Mouse (Mus musculus) heart, adult 2 months (tissue): ENCODE measurements at regions not wholly inside any gene's neighbourhood (a gene's known extent, or its start where the extent isn't known, plus 50 kb on each side); places are given as distances from the start of the nearest gene placed in this dataset.
"Not testable (repeated sequence)": the region's sequence is repeated elsewhere in the genome, so short reads cannot be mapped to it uniquely, and the experiment has no call there.

ENCODE experiments used
- DNase-seq, 2 experiments: peaks; one replicate each; pipeline ENCODE4 v3.0.0; 2021
- H3K27ac ChIP-seq: fragments of 200-600 bp; 2 replicates; pipeline ENCODE4 v1.8.1; 2022
- H3K27me3 ChIP-seq: fragments of 200-500 bp; 2 replicates; pipeline ENCODE4 v1.6.1; 2012; ENCODE audit warnings: mild to moderate bottlenecking, low read length, inconsistent platforms, mixed read lengths; ENCODE audit not compliant: control insufficient read depth, insufficient read depth
- H3K36me3 ChIP-seq: fragments of 200-500 bp; 2 replicates; pipeline ENCODE4 v1.6.1; 2012; ENCODE audit warnings: low read length, inconsistent platforms; ENCODE audit not compliant: control insufficient read depth, insufficient read depth
- H3K4me1 ChIP-seq: fragments of 200-500 bp; 2 replicates; pipeline ENCODE4 v1.6.1; 2011; ENCODE audit warnings: low read length; ENCODE audit not compliant: control insufficient read depth, insufficient read depth
- H3K4me3 ChIP-seq: fragments of 200-600 bp; 2 replicates; pipeline ENCODE4 v1.8.1; 2022
- H3K79me2 ChIP-seq: fragments of 200-500 bp; replicated peaks from 2 replicates; pipeline ENCODE4 v1.6.1; 2012; ENCODE audit warnings: mild to moderate bottlenecking, inconsistent platforms, low read length, moderate library complexity, mixed read lengths; ENCODE audit not compliant: control insufficient read depth, insufficient read depth
- H3K9ac ChIP-seq: fragments of 200-500 bp; 2 replicates; pipeline ENCODE4 v1.6.1; 2012; ENCODE audit warnings: low read depth, mild to moderate bottlenecking, control low read depth, inconsistent platforms, low read length, mixed read lengths
- CTCF ChIP-seq: fragments of 200-600 bp; IDR thresholded peaks from 2 replicates; pipeline ENCODE4 v1.8.1; 2022; ENCODE audit warnings: antibody characterized with exemption, mild to moderate bottlenecking, moderate library complexity
- EP300 ChIP-seq: fragments of 200-500 bp; IDR thresholded peaks from 2 replicates; pipeline ENCODE4 v1.6.1; 2011; ENCODE audit warnings: low read depth, low read length, control low read depth; ENCODE audit not compliant: insufficient read depth
- POLR2A ChIP-seq: fragments of 200-500 bp; IDR thresholded peaks from 2 replicates; pipeline ENCODE4 v1.6.1; 2011; ENCODE audit warnings: mild to moderate bottlenecking, low read depth, low read length, control low read depth; ENCODE audit not compliant: insufficient read depth
- WGBS: fragments of 180-500 bp; shearing (Covaris S2); methylation state at CpG from one replicate; pipeline ENCODE4 v1.1.7; 2018; 5-methylcytosine and 5-hydroxymethylcytosine counted together
- intact Hi-C: fragments of 180-260 bp; cut with DNase I; formaldehyde crosslinking; loops from one replicate; pipeline ENCODE4 v1.15.1; 2025

GRCm38 (mm10) chr13:4759965-4760364 lies 151.0 kb upstream of the Akr1e1 start:
- no peak overlapping the region for H3K27ac ChIP-seq
- intact Hi-C loops = loop anchor here (5.0 kb wide), 1 partner anchor 83 kb away; no protein-coding TSS in a partner anchor
- no peaks in the 10 kb centered on the region for H3K4me1 ChIP-seq
- no peaks in the 10 kb centered on the region for H3K36me3 ChIP-seq
- WGBS = 84% methylated on average over 3 of the region's 3 CpGs
- H3K27me3 ChIP-seq = no peaks in the 10 kb centered on the region
- no peak overlapping the region for H3K9ac ChIP-seq
- H3K4me3 ChIP-seq = no peak overlapping the region
- no peak for DNase-seq
- TF ChIP-seq POLR2A = no peak
- no peak for TF ChIP-seq CTCF
- no peak for TF ChIP-seq EP300
- no peaks in the 10 kb centered on the region for H3K79me2 ChIP-seq

GRCm38 (mm10) chr13:4756529-4756928 lies 147.6 kb upstream of the Akr1e1 start:
- intact Hi-C loops = loop anchor here (5.0 kb wide), 1 partner anchor 79 kb away; no protein-coding TSS in a partner anchor
- H3K4me1 ChIP-seq = no peaks in the 10 kb centered on the region
- no peak for DNase-seq
- H3K27me3 ChIP-seq = no peaks in the 10 kb centered on the region
- H3K36me3 ChIP-seq = no peaks in the 10 kb centered on the region
- no peak overlapping the region for H3K4me3 ChIP-seq
- TF ChIP-seq CTCF (no peak), EP300 (no peak), POLR2A (no peak)
- no peak overlapping the region for H3K9ac ChIP-seq
- H3K27ac ChIP-seq = no peak overlapping the region
- H3K79me2 ChIP-seq = no peaks in the 10 kb centered on the region

GRCm38 (mm10) chr13:4742930-4743329 lies 134.0 kb upstream of the Akr1e1 start:
- Histone ChIP-seq H3K4me3 (no peak overlapping the region), H3K36me3 (no peaks in the 10 kb centered on the region), H3K79me2 (no peaks in the 10 kb centered on the region), H3K4me1 (no peaks in the 10 kb centered on the region), H3K27me3 (no peaks in the 10 kb centered on the region), H3K9ac (no peak overlapping the region), H3K27ac (no peak overlapping the region)
- no peak for DNase-seq
- WGBS = 51% methylated on average over 2 of the region's 2 CpGs
- TF ChIP-seq EP300 (no peak), POLR2A (no peak), CTCF (no peak)
- intact Hi-C loops = no loop called here

- H3K9ac ChIP-seq, H3K27me3 ChIP-seq, H3K4me1 ChIP-seq, DNase-seq, H3K27ac ChIP-seq, intact Hi-C loops, H3K79me2 ChIP-seq, H3K4me3 ChIP-seq, H3K36me3 ChIP-seq: not testable (repeated sequence)
- 73% methylated on average over 2 of the region's 2 CpGs for WGBS
These were observed 107.3 kb upstream of the Akr1e1 start for GRCm38 (mm10) chr13:4716299-4716698.

- Histone ChIP-seq H3K27ac (no peak overlapping the region), H3K27me3 (no peaks in the 10 kb centered on the region), H3K4me3 (no peak overlapping the region), H3K36me3 (no peaks in the 10 kb centered on the region), H3K9ac (no peak overlapping the region), H3K4me1 (no peaks in the 10 kb centered on the region), H3K79me2 (no peaks in the 10 kb centered on the region)
- 93% methylated on average over 1 of the region's 1 CpGs for WGBS
- no peak for DNase-seq
- TF ChIP-seq CTCF (no peak), POLR2A (no peak), EP300 (no peak)
- intact Hi-C loops = no loop called here
These were observed 105.8 kb upstream of the Akr1e1 start for GRCm38 (mm10) chr13:4714724-4715123.

GRCm38 (mm10) chr13:4712698-4713097 lies 103.7 kb upstream of the Akr1e1 start:
- no peak for DNase-seq
- Histone ChIP-seq H3K36me3 (no peaks in the 10 kb centered on the region), H3K4me1 (no peaks in the 10 kb centered on the region), H3K27me3 (no peaks in the 10 kb centered on the region), H3K79me2 (no peaks in the 10 kb centered on the region), H3K9ac (no peak overlapping the region), H3K27ac (no peak overlapping the region), H3K4me3 (no peak overlapping the region)
- WGBS = 74% methylated on average over 3 of the region's 3 CpGs
- TF ChIP-seq CTCF (no peak), EP300 (no peak)
- intact Hi-C loops = no loop called here

GRCm38 (mm10) chr13:4699591-4699990 lies 90.6 kb upstream of the Akr1e1 start:
- intact Hi-C loops, DNase-seq, H3K4me3 ChIP-seq, H3K4me1 ChIP-seq, H3K36me3 ChIP-seq, H3K27ac ChIP-seq, H3K27me3 ChIP-seq, H3K9ac ChIP-seq, H3K79me2 ChIP-seq: not testable (repeated sequence)
- 60% methylated on average over 2 of the region's 2 CpGs for WGBS
